Mouse (Mus musculus) olfactory bulb, adult 2 months (tissue): Measurements from ENCODE around the gene Agps.

ENCODE experiments used
- CTCF ChIP-seq: fragments of 200-500 bp; IDR thresholded peaks from 2 replicates; pipeline ENCODE4 v1.5.1; 2012; ENCODE audit warnings: low read depth, mild to moderate bottlenecking, low read length, moderate library complexity; ENCODE audit not compliant: insufficient read depth
- POLR2A ChIP-seq: fragments of 200-500 bp; IDR thresholded peaks from 2 replicates; pipeline ENCODE4 v1.6.1; 2012; ENCODE audit warnings: mild to moderate bottlenecking, low read depth, low read length, moderate library complexity; ENCODE audit not compliant: insufficient read depth

DNA sequence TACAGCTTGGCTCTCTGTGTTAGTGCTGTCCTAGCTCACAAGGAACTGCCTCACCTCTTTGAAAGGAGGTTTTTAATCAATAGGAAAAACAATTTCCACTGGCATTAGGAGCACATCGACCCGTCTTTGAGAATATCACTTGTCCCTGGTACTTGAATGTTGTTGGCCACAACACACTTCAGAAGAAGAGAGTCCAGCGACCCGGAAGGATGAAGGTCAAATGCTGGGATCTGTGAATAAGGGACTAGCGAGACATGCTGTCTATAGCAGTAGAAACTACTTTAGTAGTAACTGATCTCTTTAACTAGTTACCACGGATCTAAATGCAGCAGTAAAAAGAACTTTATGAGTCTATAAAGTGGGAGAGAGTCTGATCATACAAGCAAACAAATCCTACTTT lies 7.8 kb upstream of the Agps start:
- no peak for TF ChIP-seq CTCF
- TF ChIP-seq POLR2A: no peak
